Mouse (Mus musculus): ENCODE measurements at regions not wholly inside any gene's neighbourhood (a gene's known extent, or its start where the extent isn't known, plus 50 kb on each side); places are given as distances from the start of the nearest gene placed in this dataset.

- no peak for DNase-seq (ENCODE audit: extremely low read depth, insufficient read length, low spot score)
Measured at GRCm38 (mm10) chr7:137868501-137868900, 431.1 kb downstream of the Glrx3 start.

GRCm38 (mm10) chr7:137875306-137875705 lies 437.9 kb downstream of the Glrx3 start:
- DNase-seq (ENCODE audit: extremely low read depth, insufficient read length, low spot score): no peak

- DNase-seq (ENCODE audit: extremely low read depth, insufficient read length, low spot score): no peak
Measured at GRCm38 (mm10) chr7:137879296-137879695, 441.9 kb downstream of the Glrx3 start.

- no peak for DNase-seq (ENCODE audit: extremely low read depth, insufficient read length, low spot score)
Measured at GRCm38 (mm10) chr7:137882876-137883275, 445.5 kb downstream of the Glrx3 start.

- no peak for DNase-seq (ENCODE audit: extremely low read depth, insufficient read length, low spot score)
Measured at GRCm38 (mm10) chr7:137883701-137884100, 446.3 kb downstream of the Glrx3 start.

- no peak for DNase-seq (ENCODE audit: extremely low read depth, insufficient read length, low spot score)
Measured at GRCm38 (mm10) chr7:137885146-137885545, 447.7 kb downstream of the Glrx3 start.

GRCm38 (mm10) chr7:137888731-137889130 lies 451.3 kb downstream of the Glrx3 start:
- no peak for DNase-seq (ENCODE audit: extremely low read depth, insufficient read length, low spot score)

- DNase-seq (ENCODE audit: extremely low read depth, insufficient read length, low spot score): no peak
Measured at GRCm38 (mm10) chr7:137906424-137907060, 469.1 kb downstream of the Glrx3 start.

- DNase-seq (ENCODE audit: extremely low read depth, insufficient read length, low spot score): no peak
Measured at GRCm38 (mm10) chr7:137909456-137909855, 472.0 kb downstream of the Glrx3 start.

GRCm38 (mm10) chr7:137913551-137914105 lies 476.2 kb downstream of the Glrx3 start:
- DNase-seq (ENCODE audit: extremely low read depth, insufficient read length, low spot score): no peak

GRCm38 (mm10) chr7:137914506-137914905 lies 477.1 kb downstream of the Glrx3 start:
- DNase-seq (ENCODE audit: extremely low read depth, insufficient read length, low spot score): no peak

GRCm38 (mm10) chr7:137916351-137916750 lies 478.9 kb downstream of the Glrx3 start:
- DNase-seq (ENCODE audit: extremely low read depth, insufficient read length, low spot score): no peak

- DNase-seq (ENCODE audit: extremely low read depth, insufficient read length, low spot score): no peak
Measured at GRCm38 (mm10) chr7:137924464-137925167, 472.9 kb downstream of the Tcerg1l start.

- DNase-seq (ENCODE audit: extremely low read depth, insufficient read length, low spot score): no peak
Measured at GRCm38 (mm10) chr7:137925656-137926055, 471.9 kb downstream of the Tcerg1l start.

GRCm38 (mm10) chr7:137927371-137927770 lies 470.2 kb downstream of the Tcerg1l start:
- DNase-seq (ENCODE audit: extremely low read depth, insufficient read length, low spot score): no peak

GRCm38 (mm10) chr7:137930200-137930599 lies 467.3 kb downstream of the Tcerg1l start:
- no peak for DNase-seq (ENCODE audit: extremely low read depth, insufficient read length, low spot score)

- DNase-seq (ENCODE audit: extremely low read depth, insufficient read length, low spot score): no peak
Measured at GRCm38 (mm10) chr7:137935896-137936295, 461.6 kb downstream of the Tcerg1l start.

- DNase-seq (ENCODE audit: extremely low read depth, insufficient read length, low spot score): no peak
Measured at GRCm38 (mm10) chr7:137939116-137939515, 458.4 kb downstream of the Tcerg1l start.

- DNase-seq (ENCODE audit: extremely low read depth, insufficient read length, low spot score): no peak
Measured at GRCm38 (mm10) chr7:137940084-137940483, 457.4 kb downstream of the Tcerg1l start.

- no peak for DNase-seq (ENCODE audit: extremely low read depth, insufficient read length, low spot score)
Measured at GRCm38 (mm10) chr7:137944991-137945390, 452.5 kb downstream of the Tcerg1l start.

- no peak for DNase-seq (ENCODE audit: extremely low read depth, insufficient read length, low spot score)
Measured at GRCm38 (mm10) chr7:137947424-137947823, 450.1 kb downstream of the Tcerg1l start.

- peak; percentile 5 for DNase-seq (ENCODE audit: extremely low read depth, insufficient read length, low spot score)
Measured at GRCm38 (mm10) chr7:137957354-137957753, 440.2 kb downstream of the Tcerg1l start.

All from 3134 (cell line).